9 mouse cellular contexts compared by ENCODE assay signal in genomic region chr3:99885187-99885811, GRCm38 (mm10). TPM values are rescaled to one million over a fixed set of nuclear protein-coding genes. Genes with fewer than 3 reads are reported as not detected.
A peak's percentile ranks its signal among the peaks of the same experiment; 100 is the strongest.
DNase-seq lines count a peak whose midpoint lies in the region; ATAC-seq and TF ChIP-seq lines count a peak whose summit lies in the region.
"Had no signal": no experiment of that assay in that cellular context is flagged by ENCODE, and none has a peak within 500 bp of the region (broad histone marks: within the 10 kb centered on the region; RNA-seq: fewer than 3 reads in every experiment).

TSS of gene Spag17 (plus strand) at chr3:99885406.

- no peak within 1 kb of the TSS for H3K9ac ChIP-seq in embryonic facial prominence, embryonic 13.5 days
- no peak within 1 kb of the TSS for H3K9ac ChIP-seq in hindbrain, embryonic 15.5 days
- H3K9ac ChIP-seq in liver, embryonic 11.5 days (ENCODE audit: low read depth, low read length) = no peak within 1 kb of the TSS
- no peak within 1 kb of the TSS for H3K9ac ChIP-seq in stomach, postnatal 0 days (ENCODE audit: low read length)

- DNase-seq in layer of hippocampus, postnatal 14 days (ENCODE audit: low spot score in 2 of 2) = peak; percentile 6 to 9
- DNase-seq in layer of hippocampus, adult 9-11 months = no peak
- DNase-seq in liver, embryonic 11.5 days (ENCODE audit: low spot score) = peak; percentile 32
- DNase-seq in stomach, postnatal 0 days (ENCODE audit: low spot score) = peak; percentile 58
- no peak for DNase-seq in layer of hippocampus, adult 11-12 months (ENCODE audit: low spot score)
- DNase-seq in cerebellum, adult 2 months = no peak

- no peaks in the 10 kb centered on the region for H3K9me3 ChIP-seq in embryonic facial prominence, embryonic 13.5 days
- H3K9me3 ChIP-seq in hindbrain, embryonic 15.5 days = no peaks in the 10 kb centered on the region
- no peaks in the 10 kb centered on the region for H3K9me3 ChIP-seq in liver, embryonic 11.5 days (ENCODE audit: control insufficient read depth, low read length)
- no peaks in the 10 kb centered on the region for H3K9me3 ChIP-seq in stomach, postnatal 0 days (ENCODE audit: control insufficient read depth, low read length)

- TF ChIP-seq POLR2A in cerebellum, adult 2 months (IDR thresholded peaks at IDR 0.05; ENCODE audit: borderline replicate concordance, insufficient read depth, low read length) = no peak

- H3K27me3 ChIP-seq in embryonic facial prominence, embryonic 13.5 days = no peaks in the 10 kb centered on the region
- no peaks in the 10 kb centered on the region for H3K27me3 ChIP-seq in hindbrain, embryonic 15.5 days
- H3K27me3 ChIP-seq in liver, embryonic 11.5 days (replicated peaks; ENCODE audit: control insufficient read depth, insufficient read depth, low read length) = no peaks in the 10 kb centered on the region
- H3K27me3 ChIP-seq in stomach, postnatal 0 days (ENCODE audit: control insufficient read depth, insufficient read depth, low read length) = no peaks in the 10 kb centered on the region
- no peaks in the 10 kb centered on the region for H3K27me3 ChIP-seq in cerebellum, adult 2 months (ENCODE audit: control insufficient read depth, insufficient read depth, low read length)

- H3K4me1 ChIP-seq in embryonic facial prominence, embryonic 13.5 days = peaks cover 16% of the 10 kb centered on the region
- no peaks in the 10 kb centered on the region; the same call in 1 of the 2 replicates for H3K4me1 ChIP-seq in hindbrain, embryonic 15.5 days (replicated peaks)
- H3K4me1 ChIP-seq in liver, embryonic 11.5 days (replicated peaks; ENCODE audit: control insufficient read depth, insufficient read depth, low read length) = no peaks in the 10 kb centered on the region
- no peaks in the 10 kb centered on the region for H3K4me1 ChIP-seq in stomach, postnatal 0 days (replicated peaks; ENCODE audit: control insufficient read depth, insufficient read depth)
- no peaks in the 10 kb centered on the region for H3K4me1 ChIP-seq in cerebellum, adult 2 months (ENCODE audit: control insufficient read depth, insufficient read depth, low read length)

- TF ChIP-seq CTCF in stomach, postnatal 0 days (IDR thresholded peaks at IDR 0.05; ENCODE audit: low read depth) = no peak
- TF ChIP-seq CTCF in cerebellum, adult 2 months (IDR thresholded peaks at IDR 0.05; ENCODE audit: borderline replicate concordance, insufficient read depth, low read depth, low read length) = no peak

- H3K4me3 ChIP-seq in embryonic facial prominence, embryonic 13.5 days = no peak within 1 kb of the TSS
- no peak within 1 kb of the TSS for H3K4me3 ChIP-seq in hindbrain, embryonic 15.5 days
- H3K4me3 ChIP-seq in liver, embryonic 11.5 days (ENCODE audit: low read depth, low read length) = no peak within 1 kb of the TSS
- no peak within 1 kb of the TSS for H3K4me3 ChIP-seq in stomach, postnatal 0 days (ENCODE audit: low read depth, low read length)
- no peak within 1 kb of the TSS for H3K4me3 ChIP-seq in cerebellum, adult 2 months (replicated peaks; ENCODE audit: insufficient read depth, low read depth, low read length)

- H3K4me2 ChIP-seq in embryonic facial prominence, embryonic 13.5 days = peak within 1 kb of the TSS; percentile 26
- H3K4me2 ChIP-seq in hindbrain, embryonic 15.5 days = peak within 1 kb of the TSS; percentile 21; the same call in 1 of the 2 replicates
- peak within 1 kb of the TSS; percentile 2; the same call in 1 of the 2 replicates for H3K4me2 ChIP-seq in liver, embryonic 11.5 days
- no peak within 1 kb of the TSS; the same call in 1 of the 2 replicates for H3K4me2 ChIP-seq in stomach, postnatal 0 days (replicated peaks; ENCODE audit: low read depth)

- ATAC-seq in embryonic facial prominence, embryonic 13.5 days (ENCODE audit: insufficient number of reproducible peaks, insufficient read depth, low FRiP score, low TSS enrichment, low read depth) = 0 out of 2 replicates have a peak, but pooled peaks have one; percentile 56
- ATAC-seq in hindbrain, embryonic 15.5 days (ENCODE audit: low FRiP score, low read depth) = no peak
- ATAC-seq in liver, embryonic 11.5 days (replicated peaks; ENCODE audit: low FRiP score) = peak; percentile 62
- ATAC-seq in stomach, postnatal 0 days (ENCODE audit: low FRiP score, low TSS enrichment) = peak; percentile 47; the same call in 1 of the 2 replicates

- 31% methylated on average over 16 of the region's 16 CpGs for WGBS in embryonic facial prominence, embryonic 13.5 days
- 35% methylated on average over 16 of the region's 16 CpGs for WGBS in hindbrain, embryonic 15.5 days
- 31% methylated on average over 16 of the region's 16 CpGs for WGBS in liver, embryonic 11.5 days
- WGBS in stomach, postnatal 0 days = 23% methylated on average over 16 of the region's 16 CpGs
- WGBS in cerebellum, adult 2 months = 24% methylated on average over 16 of the region's 16 CpGs

- no peaks in the 10 kb centered on the region for H3K36me3 ChIP-seq in embryonic facial prominence, embryonic 13.5 days
- no peaks in the 10 kb centered on the region for H3K36me3 ChIP-seq in hindbrain, embryonic 15.5 days
- no peaks in the 10 kb centered on the region for H3K36me3 ChIP-seq in liver, embryonic 11.5 days (ENCODE audit: control insufficient read depth, insufficient read depth, low read length)
- H3K36me3 ChIP-seq in stomach, postnatal 0 days (ENCODE audit: control insufficient read depth, insufficient read depth, low read length) = no peaks in the 10 kb centered on the region

- TF ChIP-seq EP300 in stomach, postnatal 0 days (optimal IDR thresholded peaks at IDR 0.05) = no peak

- H3K27ac ChIP-seq in embryonic facial prominence, embryonic 13.5 days = no peak within 1 kb of the TSS; the same call in 1 of the 2 replicates
- H3K27ac ChIP-seq in hindbrain, embryonic 15.5 days (replicated peaks) = no peak within 1 kb of the TSS
- H3K27ac ChIP-seq in liver, embryonic 11.5 days (ENCODE audit: low read depth, low read length) = no peak within 1 kb of the TSS
- no peak within 1 kb of the TSS for H3K27ac ChIP-seq in stomach, postnatal 0 days (replicated peaks)
- H3K27ac ChIP-seq in cerebellum, adult 2 months (ENCODE audit: insufficient read depth, low read length) = no peak within 1 kb of the TSS

RNA-seq across cellular contexts. Expression of gene Spag17, which starts in this region (rescaled TPM):
- under 1 TPM; 0.50 to 0.62 TPM for total RNA-seq in layer of hippocampus, postnatal 14 days (2021)
- 1.3 and 1.7 TPM in 2 replicates for polyA plus RNA-seq in embryonic facial prominence, embryonic 13.5 days (2015; fragmentation: Nextera tagmentation; extraction: Ambion mirVana)
- polyA plus RNA-seq in hindbrain, embryonic 15.5 days (2015; fragmentation: Nextera tagmentation; extraction: Ambion mirVana) = 0.30 and 0.80 TPM in 2 replicates
- 0.04 TPM in 1 of 2 replicates, not detected in the other for polyA plus RNA-seq in liver, embryonic 11.5 days (2014; fragmentation: Nextera tagmentation; extraction: Ambion mirVana)
- 0.05 TPM in 1 of 2 replicates, not detected in the other for polyA plus RNA-seq in stomach, postnatal 0 days (2015; fragmentation: Nextera tagmentation; extraction: Ambion mirVana)
- 0.05 and 0.10 TPM in 2 replicates for polyA plus RNA-seq in cerebellum, adult 2 months (2012; rRNA removed)
- polyA plus RNA-seq: small intestine, adult 2 months had no signal

Comparison
In these comparisons a context has a peak if more than half of its experiments do, and no peak if none do; other contexts are left out.
1. Peak in DNase-seq in layer of hippocampus, postnatal 14 days; RNA of the gene not detected or under 1 TPM.
2. Peak in DNase-seq, ATAC-seq and H3K4me2 ChIP-seq in liver, embryonic 11.5 days; RNA of the gene not detected or under 1 TPM.
3. Peak in DNase-seq and ATAC-seq in stomach, postnatal 0 days; RNA of the gene not detected or under 1 TPM.